Mouse (Mus musculus) forebrain, embryonic 16.5 days (tissue): ENCODE measurements around the gene Gm9573. TPM values are rescaled to one million over a fixed set of nuclear protein-coding genes. Genes with fewer than 3 reads are reported as not detected.

Source experiments
- polyA plus RNA-seq: library from polyadenylated mRNA; unstranded; fragments of >200 nt; fragmentation: Nextera tagmentation; extraction: Ambion mirVana; gene quantifications from 2 replicates; pipeline ENCODE4 v1.2.1, GENCODE M21; 2015

Gm9573 gene
- polyA plus RNA-seq, 1 experiment from 2014 or later, result not detected

Other genes starting within 250 kb of the Gm9573 start
- gene H2-Q4, start 247.0 kb downstream of the Gm9573 start, polyA plus RNA-seq, result 0.65 TPM in 2 replicates
- gene H2-Q6, start 201.8 kb downstream of the Gm9573 start, polyA plus RNA-seq, result 0.36 and 0.60 TPM in 2 replicates
- gene H2-Q7, start 187.5 kb downstream of the Gm9573 start, polyA plus RNA-seq, result 0.99 and 3.1 TPM in 2 replicates
- 0.14 TPM in 1 of 2 replicates, not detected in the other for gene H2-Q10, start 156.5 kb downstream of the Gm9573 start, polyA plus RNA-seq
- gene Pou5f1, start 120.6 kb downstream of the Gm9573 start, polyA plus RNA-seq, result not detected in 2 replicates
- gene Tcf19, start 109.8 kb downstream of the Gm9573 start, polyA plus RNA-seq, result 31.8 and 34.2 TPM in 2 replicates
- 8.8 and 9.0 TPM in 2 replicates for gene Cchcr1, start 109.5 kb downstream of the Gm9573 start, polyA plus RNA-seq
- gene Psors1c2, start 93.4 kb downstream of the Gm9573 start, polyA plus RNA-seq, result 1.4 and 1.7 TPM in 2 replicates
- not detected in 2 replicates for gene Cdsn, start 74.5 kb downstream of the Gm9573 start, polyA plus RNA-seq
- not detected in 2 replicates for gene 2300002M23Rik, start 59.2 kb downstream of the Gm9573 start, polyA plus RNA-seq
- gene Sfta2, start 25.1 kb downstream of the Gm9573 start, polyA plus RNA-seq, result not detected in 2 replicates
- gene Mucl3, start 17.1 kb upstream of the Gm9573 start, polyA plus RNA-seq, result 0.08 TPM in 1 of 2 replicates, not detected in the other
- gene Vars2, start 41.0 kb upstream of the Gm9573 start, polyA plus RNA-seq, result 19.0 and 19.8 TPM in 2 replicates
- gene Gtf2h4, start 47.1 kb upstream of the Gm9573 start, polyA plus RNA-seq, result 34.6 and 35.3 TPM in 2 replicates
- 113 and 116 TPM in 2 replicates for gene Ddr1, start 78.0 kb upstream of the Gm9573 start, polyA plus RNA-seq
- 6.4 and 9.9 TPM in 2 replicates for gene Ier3, start 195.0 kb upstream of the Gm9573 start, polyA plus RNA-seq
- 83.5 and 89.3 TPM in 2 replicates for gene Flot1, start 196.6 kb upstream of the Gm9573 start, polyA plus RNA-seq
- 1,979 and 2,045 TPM in 2 replicates for gene Tubb5, start 211.7 kb upstream of the Gm9573 start, polyA plus RNA-seq
- 10.6 and 13.2 TPM in 2 replicates for gene Mdc1, start 214.9 kb upstream of the Gm9573 start, polyA plus RNA-seq
- 23.4 and 26.1 TPM in 2 replicates for gene Nrm, start 234.7 kb upstream of the Gm9573 start, polyA plus RNA-seq
- gene Ppp1r18, start 239.0 kb upstream of the Gm9573 start, polyA plus RNA-seq, result 24.9 and 25.7 TPM in 2 replicates